Mouse (Mus musculus) intestine, embryonic 14.5 days (tissue): ENCODE results near the gene Coro1c. TPM values are rescaled to one million over a fixed set of nuclear protein-coding genes. Genes with fewer than 3 reads are reported as not detected.

Experiments used
- ATAC-seq: fragments of 200-750 bp; cut with Nextera tagmentation; replicated peaks from 2 replicates; pipeline ENCODE4 v1.8.0; 2017; ENCODE audit warnings: low read depth, moderate number of reproducible peaks, moderate TSS enrichment, moderate library complexity; ENCODE audit not compliant: low FRiP score, low TSS enrichment
- DNase-seq: peaks from one replicate; pipeline ENCODE4 v3.0.0-alpha.2; 2018; ENCODE audit warnings: low spot score
- H3K27ac ChIP-seq: fragments of 300-500 bp; sonication (generic); 2 replicates; pipeline ENCODE4 v1.5.1; 2014; ENCODE audit warnings: low read depth, mild to moderate bottlenecking, control low read depth
- H3K27me3 ChIP-seq: fragments of 300-500 bp; sonication (generic); replicated peaks from 2 replicates; pipeline ENCODE4 v1.6.1; 2014; ENCODE audit warnings: low read length, control low read depth; ENCODE audit not compliant: control insufficient read depth, insufficient read depth
- H3K36me3 ChIP-seq: fragments of 300-500 bp; sonication (generic); 2 replicates; pipeline ENCODE4 v1.6.1; 2014; ENCODE audit warnings: low read length, control low read depth; ENCODE audit not compliant: control insufficient read depth, insufficient read depth
- H3K4me1 ChIP-seq: fragments of 300-500 bp; sonication (generic); replicated peaks from 2 replicates; pipeline ENCODE4 v1.6.1; 2014; ENCODE audit warnings: low read length, control low read depth, mixed read lengths; ENCODE audit not compliant: control insufficient read depth, insufficient read depth
- H3K4me2 ChIP-seq: fragments of 300-500 bp; sonication (generic); 2 replicates; pipeline ENCODE4 v1.6.1; 2014; ENCODE audit warnings: low read length
- H3K4me3 ChIP-seq: fragments of 300-500 bp; sonication (generic); 2 replicates; pipeline ENCODE4 v1.5.1; 2014; ENCODE audit warnings: low read depth, low read length, control low read depth, mixed read lengths
- H3K9ac ChIP-seq: fragments of 300-500 bp; sonication (generic); 2 replicates; pipeline ENCODE4 v1.6.1; 2014; ENCODE audit warnings: mild to moderate bottlenecking, low read length
- H3K9me3 ChIP-seq: fragments of 300-500 bp; sonication (generic); 2 replicates; pipeline ENCODE4 v1.6.1; 2016; ENCODE audit warnings: low read length, control low read depth; ENCODE audit not compliant: control insufficient read depth
- WGBS: fragments of 180-500 bp; shearing (Covaris S2); extraction: QIAGEN DNeasy Blood & Tissue Kit; methylation state at CpG from one replicate; pipeline ENCODE4 v1.1.7; 2014; 5-methylcytosine and 5-hydroxymethylcytosine counted together
- polyA plus RNA-seq: library from polyadenylated mRNA; unstranded; fragments of >200 nt; fragmentation: Nextera tagmentation; extraction: Ambion mirVana; gene quantifications from 2 replicates; pipeline ENCODE4 v1.2.1, GENCODE M21; 2014

Gene Coro1c
- polyA plus RNA-seq, 1 experiment from 2014 or later, result 185 TPM

GRCm38 (mm10) chr5:113841243-113842225, 67.0 kb downstream of the Coro1c start:
- Histone ChIP-seq H3K4me1 (peaks cover 5% of the 10 kb centered on the region; the same call in 1 of the 2 replicates), H3K9me3 (no peaks in the 10 kb centered on the region), H3K4me2 (no peak overlapping the region), H3K9ac (no peak overlapping the region), H3K27me3 (no peaks in the 10 kb centered on the region), H3K27ac (0 out of 2 replicates have a peak overlapping the region, but pooled peaks have one; percentile 7), H3K4me3 (no peak overlapping the region), H3K36me3 (peaks cover 54% of the 10 kb centered on the region)
- DNase-seq (no peak), ATAC-seq (no peak)
- WGBS, result 60% methylated on average over 23 of the region's 23 CpGs

- Histone ChIP-seq H3K4me2 (no peak overlapping the region), H3K36me3 (peaks cover 44% of the 10 kb centered on the region), H3K9ac (no peak overlapping the region), H3K4me1 (peaks cover 5% of the 10 kb centered on the region; the same call in 1 of the 2 replicates), H3K4me3 (no peak overlapping the region), H3K9me3 (no peaks in the 10 kb centered on the region), H3K27ac (no peak overlapping the region), H3K27me3 (no peaks in the 10 kb centered on the region)
- ATAC-seq (no peak), DNase-seq (no peak)
- WGBS, result 91% methylated on average over 4 of the region's 4 CpGs
Measured at GRCm38 (mm10) chr5:113840443-113840842, 68.1 kb downstream of the Coro1c start.

GRCm38 (mm10) chr5:113836961-113837360, 71.6 kb downstream of the Coro1c start:
- WGBS, result 80% methylated on average over 10 of the region's 10 CpGs
- Histone ChIP-seq H3K9me3 (no peaks in the 10 kb centered on the region), H3K27ac (no peak overlapping the region), H3K4me1 (peaks cover 4% of the 10 kb centered on the region; the same call in 1 of the 2 replicates), H3K4me2 (no peak overlapping the region), H3K4me3 (no peak overlapping the region), H3K36me3 (peaks cover 10% of the 10 kb centered on the region), H3K9ac (no peak overlapping the region), H3K27me3 (no peaks in the 10 kb centered on the region)
- ATAC-seq (no peak), DNase-seq (no peak)

- H3K4me3 ChIP-seq, result no peak overlapping the region
- H3K9ac ChIP-seq, result no peak overlapping the region
- H3K27me3 ChIP-seq, result no peaks in the 10 kb centered on the region
- WGBS, result 61% methylated on average over 16 of the region's 16 CpGs
- no peak overlapping the region for H3K27ac ChIP-seq
- H3K4me2 ChIP-seq, result no peak overlapping the region
- no peaks in the 10 kb centered on the region for H3K9me3 ChIP-seq
- H3K36me3 ChIP-seq, result no peaks in the 10 kb centered on the region
- ATAC-seq (no peak), DNase-seq (no peak)
- H3K4me1 ChIP-seq, result no peaks in the 10 kb centered on the region
Measured at GRCm38 (mm10) chr5:113833316-113833947, 75.1 kb downstream of the Coro1c start.

GRCm38 (mm10) chr5:113832490-113832901, 76.1 kb downstream of the Coro1c start, which contains the start of gene Selplg:
TSS of gene Selplg (minus strand) at chr5:113832644.
- Histone ChIP-seq H3K4me2 (no peak within 1 kb of the TSS), H3K27ac (no peak within 1 kb of the TSS), H3K27me3 (no peaks in the 10 kb centered on the region), H3K4me1 (no peaks in the 10 kb centered on the region), H3K4me3 (no peak within 1 kb of the TSS), H3K9ac (no peak within 1 kb of the TSS), H3K9me3 (no peaks in the 10 kb centered on the region), H3K36me3 (no peaks in the 10 kb centered on the region)
- WGBS, result 31% methylated on average over 8 of the region's 8 CpGs
- ATAC-seq (no peak), DNase-seq (no peak)

GRCm38 (mm10) chr5:113831741-113832140, 76.8 kb downstream of the Coro1c start:
- Histone ChIP-seq H3K9ac (no peak overlapping the region), H3K27ac (no peak overlapping the region), H3K36me3 (no peaks in the 10 kb centered on the region), H3K4me2 (no peak overlapping the region), H3K4me1 (no peaks in the 10 kb centered on the region), H3K27me3 (no peaks in the 10 kb centered on the region), H3K4me3 (no peak overlapping the region), H3K9me3 (no peaks in the 10 kb centered on the region)
- DNase-seq (no peak), ATAC-seq (no peak)
- WGBS, result 42% methylated on average over 3 of the region's 3 CpGs

GRCm38 (mm10) chr5:113830796-113831195, 77.8 kb downstream of the Coro1c start:
- no peaks in the 10 kb centered on the region for H3K27me3 ChIP-seq
- H3K4me3 ChIP-seq, result no peak overlapping the region
- no peak for DNase-seq
- no peaks in the 10 kb centered on the region for H3K36me3 ChIP-seq
- H3K4me2 ChIP-seq, result no peak overlapping the region
- H3K4me1 ChIP-seq, result no peaks in the 10 kb centered on the region
- no peaks in the 10 kb centered on the region for H3K9me3 ChIP-seq
- H3K9ac ChIP-seq, result no peak overlapping the region
- ATAC-seq, result no peak
- no peak overlapping the region for H3K27ac ChIP-seq
- WGBS, result 90% methylated on average over 5 of the region's 5 CpGs

GRCm38 (mm10) chr5:113830292-113830643, 78.3 kb downstream of the Coro1c start:
- ATAC-seq, result no peak
- Histone ChIP-seq H3K27me3 (no peaks in the 10 kb centered on the region), H3K27ac (no peak overlapping the region), H3K9ac (no peak overlapping the region), H3K9me3 (no peaks in the 10 kb centered on the region), H3K36me3 (no peaks in the 10 kb centered on the region), H3K4me1 (no peaks in the 10 kb centered on the region), H3K4me3 (no peak overlapping the region), H3K4me2 (no peak overlapping the region)
- WGBS, result 61% methylated on average over 10 of the region's 10 CpGs
- no peak for DNase-seq
